Mouse (Mus musculus) spleen, postnatal 14 days (tissue): Measurements from ENCODE around the gene Ddx39.

Source experiments
- DNase-seq, 2 experiments: peaks; one replicate each; pipeline ENCODE4 v3.0.0; 2021 to 2022; ENCODE audit warnings: low spot score in 2 of 2

The Ddx39 gene

DNA sequence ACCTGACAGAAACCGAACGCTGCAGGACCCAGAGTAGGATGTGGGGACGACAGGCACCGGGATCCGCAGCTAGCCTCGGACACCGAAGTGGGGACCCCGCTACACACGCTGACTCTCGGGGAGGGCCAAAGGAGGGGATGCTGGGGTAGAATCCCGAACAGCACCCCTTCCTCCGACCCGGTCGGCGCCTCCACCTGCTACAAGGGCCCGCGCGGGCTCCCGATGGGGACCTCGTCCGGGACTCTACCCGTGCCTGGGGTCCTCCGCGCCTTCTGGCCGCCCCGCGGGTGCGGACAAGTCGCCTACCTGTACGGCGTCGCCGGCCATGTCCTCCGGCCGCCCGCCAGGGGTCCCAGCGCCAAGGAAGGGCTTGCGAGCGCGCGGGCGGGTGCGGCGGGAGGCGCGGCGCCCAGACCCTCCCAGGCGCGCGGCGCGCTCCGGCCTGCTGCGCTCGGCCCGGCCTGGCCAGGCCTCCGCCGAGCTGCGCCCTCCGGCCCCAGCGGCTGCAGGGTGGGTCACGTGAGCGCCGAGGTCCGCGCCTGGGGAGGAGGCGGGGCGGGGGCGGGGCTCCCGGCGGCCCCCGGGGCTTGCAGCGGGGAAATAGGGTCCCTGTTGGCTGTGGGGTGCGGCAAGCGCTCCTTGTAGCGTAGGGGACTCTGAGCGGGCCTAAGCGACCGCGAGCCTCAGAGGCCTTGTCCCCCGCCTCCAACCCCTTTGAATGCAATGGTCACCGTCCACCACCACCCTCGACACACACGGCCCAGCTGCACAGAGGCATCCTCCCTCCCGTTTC lies 16.1 kb upstream of the Ddx39 start, which contains the start of gene Pkn1:
Gene Pkn1 (minus strand): TSS at position 519 of the 793 bp plus-strand sequence.
- DNase-seq = peak; percentile 61 to 70

DNA sequence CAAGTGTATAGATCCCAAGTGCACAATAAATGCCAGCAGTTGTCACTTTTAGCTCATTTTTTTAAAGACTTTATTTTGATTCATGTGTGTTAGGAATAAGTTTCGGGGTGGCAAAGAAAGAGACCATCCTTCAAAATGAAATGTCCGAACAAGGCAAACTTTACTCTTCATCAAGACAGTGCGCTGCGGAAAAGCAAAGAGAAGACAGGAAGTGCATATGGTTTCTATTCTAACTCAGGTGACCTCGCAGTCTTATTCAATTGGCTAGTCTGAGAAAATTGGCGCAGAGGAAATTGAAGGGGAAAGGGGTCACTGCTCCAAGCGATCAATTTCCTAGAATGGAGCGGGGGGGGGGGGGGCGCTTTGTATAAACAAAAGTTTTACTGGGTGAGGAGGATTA lies 15.4 kb upstream of the Ddx39 start:
- DNase-seq = no peak

GRCm38 (mm10) chr8:83700423-83701085 lies 14.4 kb upstream of the Ddx39 start:
- DNase-seq = no peak

GRCm38 (mm10) chr8:83703426-83703825 lies 11.6 kb upstream of the Ddx39 start:
- no peak for DNase-seq

- no peak for DNase-seq
Measured at GRCm38 (mm10) chr8:83706411-83706810, 8.6 kb upstream of the Ddx39 start.

- no peak for DNase-seq
Measured at GRCm38 (mm10) chr8:83707554-83707953, 7.4 kb upstream of the Ddx39 start.

DNA sequence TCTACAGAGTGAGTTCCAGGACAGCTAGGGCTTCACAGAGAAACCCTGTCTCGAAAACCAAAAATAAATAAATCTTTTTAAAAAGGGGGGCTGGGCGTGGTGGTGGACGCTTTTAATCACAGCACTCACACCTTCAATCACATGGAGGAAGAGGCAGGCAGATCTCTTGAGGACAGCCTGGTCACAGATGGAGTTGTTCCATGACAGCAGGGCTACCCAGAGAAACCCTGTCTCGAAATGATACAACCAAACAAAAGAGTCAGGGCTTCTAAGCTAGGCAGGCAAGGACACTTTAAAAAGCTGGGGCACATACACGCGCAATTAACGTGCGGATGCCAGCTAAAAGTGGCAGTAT lies 324 bp upstream of the Ddx39 start:
- DNase-seq = no peak

GRCm38 (mm10) chr8:83715771-83716170 lies 794 bp downstream of the Ddx39 start:
- DNase-seq = no peak

DNA sequence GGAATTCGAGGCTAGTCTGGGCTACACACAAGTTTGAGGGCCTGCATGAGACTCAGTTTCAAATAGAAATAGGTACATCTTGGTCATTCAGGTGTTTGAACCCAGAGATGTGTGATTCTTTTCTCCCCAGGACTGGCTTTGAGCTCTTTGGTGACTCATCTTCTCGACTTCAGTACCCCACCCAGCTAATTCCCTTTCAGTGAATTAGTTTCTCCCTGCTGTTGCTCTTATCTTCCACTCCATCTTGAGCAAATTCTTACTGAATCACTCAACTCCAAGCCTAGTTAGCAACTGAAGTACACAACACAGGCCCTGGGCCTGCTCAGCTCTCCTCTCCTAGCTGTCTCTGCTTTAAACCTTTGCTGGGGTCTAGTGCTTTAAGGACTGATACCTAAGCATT lies 1.6 kb downstream of the Ddx39 start:
- DNase-seq = no peak

GRCm38 (mm10) chr8:83719048-83719447 lies 4.1 kb downstream of the Ddx39 start:
- no peak for DNase-seq

GRCm38 (mm10) chr8:83719693-83720092 lies 4.7 kb downstream of the Ddx39 start:
- no peak for DNase-seq

- DNase-seq = no peak
Measured at GRCm38 (mm10) chr8:83721405-83722025, 6.5 kb downstream of the Ddx39 start.

DNA sequence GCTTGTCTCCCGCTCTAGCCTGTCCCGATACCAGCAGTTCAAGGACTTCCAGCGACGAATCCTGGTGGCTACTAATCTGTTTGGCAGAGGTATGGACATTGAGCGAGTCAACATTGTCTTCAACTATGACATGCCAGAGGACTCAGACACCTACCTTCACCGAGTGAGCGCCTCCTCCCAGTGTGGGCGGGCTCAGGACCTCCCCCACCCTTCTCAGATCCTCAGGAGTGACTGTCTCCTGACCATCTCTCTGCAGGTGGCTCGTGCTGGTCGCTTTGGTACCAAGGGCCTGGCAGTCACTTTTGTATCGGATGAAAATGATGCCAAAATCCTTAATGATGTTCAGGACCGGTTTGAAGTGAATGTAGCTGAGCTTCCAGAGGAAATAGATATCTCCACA lies 7.7 kb downstream of the Ddx39 start:
- DNase-seq = no peak

GRCm38 (mm10) chr8:83723447-83724083 lies 8.6 kb downstream of the Ddx39 start:
- DNase-seq = no peak

DNA sequence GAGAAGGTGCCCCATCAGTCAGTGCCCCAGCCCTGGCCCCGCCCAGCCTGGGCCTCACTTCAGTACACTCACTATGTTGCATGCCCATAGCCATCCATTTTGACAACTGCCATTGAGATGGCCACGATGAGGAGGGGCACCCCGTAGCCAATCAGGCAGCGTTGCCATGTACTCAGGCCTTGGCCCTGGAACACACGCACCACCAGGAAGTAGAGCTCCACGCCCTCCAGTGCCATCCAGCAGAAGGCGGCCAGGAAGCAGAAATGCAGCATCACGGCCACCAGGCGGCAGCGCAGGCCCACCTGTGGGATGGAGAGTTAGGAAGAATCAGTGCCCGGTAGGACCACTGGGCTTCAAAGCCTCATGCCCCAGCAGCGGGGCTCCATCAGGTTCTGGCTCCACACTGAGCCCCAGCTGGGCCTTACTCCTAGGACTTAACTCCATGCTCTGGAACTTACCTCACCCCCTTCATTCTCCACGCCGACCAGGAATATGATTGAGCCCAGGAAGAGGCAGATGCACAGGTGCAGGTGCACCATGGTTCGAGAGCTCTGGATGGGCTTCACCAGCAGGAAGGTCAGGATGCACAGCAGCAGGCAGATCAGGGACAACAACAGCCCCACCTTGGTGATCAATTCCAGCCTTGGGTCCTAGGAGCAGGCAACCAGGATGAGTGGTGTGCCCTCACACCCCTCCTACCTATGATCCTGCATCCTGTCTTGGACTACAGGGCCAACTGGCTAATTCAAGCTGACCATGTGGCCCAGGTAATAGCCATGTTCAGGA lies 9.9 kb downstream of the Ddx39 start:
- DNase-seq = peak; percentile 63 to 70

DNA sequence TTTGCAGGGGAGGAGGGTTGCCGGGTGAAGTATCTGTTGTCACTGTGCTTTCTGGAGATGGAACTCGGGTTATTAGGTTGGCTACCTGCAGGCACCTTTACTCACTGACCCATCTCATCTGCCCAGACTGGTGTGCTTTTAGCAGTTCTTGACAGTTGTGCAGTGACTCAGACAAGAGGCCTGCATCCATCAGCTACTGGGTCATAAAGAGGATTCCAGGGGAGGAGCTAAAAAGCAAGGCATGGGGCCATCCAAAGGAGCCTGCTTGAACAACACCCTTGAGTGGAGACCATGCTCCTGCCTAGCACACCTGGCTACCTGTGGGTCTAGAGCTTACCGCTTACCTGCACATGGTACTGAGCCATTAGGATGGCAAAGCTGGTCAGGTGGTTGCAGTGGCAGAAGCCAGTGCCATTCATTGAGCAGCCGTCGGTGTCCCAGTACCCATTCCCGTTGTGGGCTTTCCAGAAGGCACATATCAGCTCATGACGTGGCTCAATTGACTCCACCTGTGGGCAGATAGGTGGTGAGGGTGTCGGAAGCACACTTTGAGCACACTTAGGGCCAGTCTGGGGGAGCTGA lies 10.6 kb downstream of the Ddx39 start:
- no peak for DNase-seq

DNA sequence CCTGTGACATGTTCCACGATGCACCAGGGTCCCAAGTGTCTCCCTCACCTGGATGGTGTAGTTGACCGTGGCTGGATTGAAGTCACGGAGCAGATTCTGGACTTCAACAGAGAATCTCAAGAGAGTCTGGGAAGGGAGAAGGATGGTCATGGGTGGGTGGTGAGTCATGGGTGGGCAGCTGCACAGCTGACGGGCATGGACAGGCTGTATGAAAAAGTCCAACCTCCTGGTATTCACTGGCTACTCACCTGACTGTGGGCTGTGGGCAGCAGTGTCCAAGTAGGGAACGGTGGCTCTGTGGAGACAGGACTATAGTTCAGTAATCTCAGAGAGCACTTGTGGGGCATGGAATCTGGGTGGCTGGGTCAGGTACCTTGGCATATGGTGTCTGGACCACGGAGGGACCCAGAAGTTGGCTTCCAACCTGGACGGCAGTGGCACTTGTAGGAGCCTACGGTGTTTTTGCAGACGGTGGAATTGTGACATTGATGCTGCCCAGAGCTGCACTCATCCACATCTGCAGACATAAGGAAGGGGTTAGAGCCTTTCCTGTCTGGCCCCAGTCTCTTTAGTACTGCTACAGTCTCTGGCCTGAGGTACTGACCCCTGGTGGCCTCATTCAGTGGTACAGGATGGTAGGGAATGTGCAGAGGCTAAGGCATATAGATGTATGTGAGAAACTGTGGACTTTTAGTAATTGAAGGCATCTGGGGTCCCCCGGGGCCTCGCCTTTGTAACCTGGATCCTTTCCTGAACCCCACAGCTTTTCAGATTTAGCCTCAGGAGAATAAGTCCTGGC lies 14.2 kb downstream of the Ddx39 start:
- DNase-seq = peak in 1 of 2 experiments; percentile 42

DNA sequence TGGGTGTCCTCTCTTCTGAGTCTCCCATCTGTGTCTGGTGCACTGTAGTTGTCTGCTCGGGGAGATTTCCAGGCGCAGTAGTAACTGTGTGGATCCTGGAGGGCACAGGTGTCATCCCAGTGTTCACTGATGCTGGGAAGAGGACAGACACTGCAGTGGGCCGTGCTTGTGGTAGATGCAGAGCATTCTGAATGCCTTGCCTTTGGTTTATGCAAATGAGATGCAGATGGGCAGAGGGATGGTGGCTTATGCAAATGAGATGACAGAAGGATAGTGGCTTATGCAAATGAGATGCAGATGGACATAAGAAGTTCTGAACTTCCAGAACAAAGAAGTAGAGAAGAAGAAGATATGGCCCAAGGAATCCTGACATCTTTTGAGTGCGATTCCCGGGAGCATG lies 16.9 kb downstream of the Ddx39 start:
- DNase-seq = no peak

DNA sequence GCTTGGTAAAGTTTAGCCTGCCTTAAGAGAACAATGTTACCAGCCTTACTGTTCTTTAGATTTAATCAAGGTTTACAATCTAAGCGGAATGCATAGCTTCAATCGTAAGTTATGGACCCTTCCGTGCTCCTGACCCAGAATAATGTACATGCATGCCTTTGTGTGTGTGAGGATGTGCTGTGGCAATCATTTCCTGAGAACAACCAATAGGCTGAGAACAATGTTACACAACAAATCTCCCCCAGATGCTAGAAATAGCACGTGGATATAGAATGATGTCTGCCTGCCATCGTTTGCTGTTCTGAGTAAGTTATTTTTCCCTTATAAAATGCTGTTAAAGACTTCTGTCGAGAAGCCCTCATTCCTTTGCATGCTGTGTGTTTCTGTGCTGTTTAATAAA lies 17.9 kb downstream of the Ddx39 start:
- no peak for DNase-seq

DNA sequence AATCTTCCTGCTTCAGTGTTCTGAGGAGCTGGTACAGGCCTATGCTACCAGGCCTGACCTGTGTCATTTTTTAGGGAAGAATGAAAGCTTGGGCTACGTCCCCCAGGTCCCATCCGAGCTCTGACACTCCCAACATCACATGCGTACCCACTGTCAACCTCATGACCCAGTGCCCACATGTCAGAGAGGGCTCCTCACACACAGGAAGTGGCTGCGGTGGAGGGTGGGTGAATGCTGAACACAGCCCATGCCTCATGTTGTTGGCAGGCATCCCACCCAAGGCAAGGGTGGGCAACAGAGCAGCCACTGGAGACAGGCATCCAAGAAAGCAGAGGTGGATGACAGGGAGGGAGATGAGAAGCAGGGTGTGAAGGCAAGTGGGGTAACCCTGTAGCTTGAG lies 21.7 kb downstream of the Ddx39 start:
- peak in 1 of 2 experiments; percentile 30 for DNase-seq
